Mouse (Mus musculus): ENCODE data around the gene Adarb1. TPM values are rescaled to one million over a fixed set of nuclear protein-coding genes. Genes with fewer than 3 reads are reported as not detected.

Gene Adarb1
- polyA plus RNA-seq, 1 experiment: 10.1 TPM

DNA sequence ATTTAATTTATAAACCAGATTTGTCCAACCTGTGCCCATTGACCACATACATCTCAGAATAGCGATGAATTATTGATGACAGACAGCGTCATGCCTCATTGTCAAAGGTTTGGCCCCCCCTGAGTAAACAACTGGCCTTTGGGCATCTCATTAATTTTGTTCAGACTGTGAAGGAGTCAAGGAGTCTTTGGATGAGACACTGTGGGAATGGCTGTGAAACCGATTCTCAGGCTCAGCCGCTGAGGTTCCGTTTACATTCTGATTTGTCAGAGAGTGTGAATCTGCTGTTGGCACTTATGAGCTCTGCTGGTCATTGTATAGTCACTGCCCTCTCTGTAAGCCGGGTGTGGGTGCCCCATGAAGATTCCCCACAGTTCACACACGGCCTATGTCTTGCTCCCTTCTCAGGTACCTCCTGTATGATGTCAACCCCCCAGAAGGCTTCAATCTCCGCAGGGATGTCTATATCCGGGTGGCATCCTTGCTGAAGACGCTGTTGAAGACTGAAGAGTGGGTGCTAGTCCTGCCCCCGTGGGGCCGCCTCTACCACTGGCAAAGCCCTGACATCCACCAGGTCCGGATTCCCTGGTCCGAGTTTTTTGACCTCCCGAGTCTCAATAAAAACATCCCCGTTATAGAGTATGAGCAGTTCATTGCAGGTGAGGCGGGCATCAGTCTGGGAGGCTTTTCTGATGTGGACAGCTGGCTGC lies 157.7 kb downstream of the Adarb1 start:
- DNase-seq (ENCODE audit: low spot score): no peak

GRCm38 (mm10) chr10:77258704-77259621 lies 159.1 kb downstream of the Adarb1 start, which contains the start of gene Pofut2:
Gene Pofut2 (plus strand): TSS chr10:77259218.
- peak; percentile 85 for DNase-seq (ENCODE audit: low spot score)

DNA sequence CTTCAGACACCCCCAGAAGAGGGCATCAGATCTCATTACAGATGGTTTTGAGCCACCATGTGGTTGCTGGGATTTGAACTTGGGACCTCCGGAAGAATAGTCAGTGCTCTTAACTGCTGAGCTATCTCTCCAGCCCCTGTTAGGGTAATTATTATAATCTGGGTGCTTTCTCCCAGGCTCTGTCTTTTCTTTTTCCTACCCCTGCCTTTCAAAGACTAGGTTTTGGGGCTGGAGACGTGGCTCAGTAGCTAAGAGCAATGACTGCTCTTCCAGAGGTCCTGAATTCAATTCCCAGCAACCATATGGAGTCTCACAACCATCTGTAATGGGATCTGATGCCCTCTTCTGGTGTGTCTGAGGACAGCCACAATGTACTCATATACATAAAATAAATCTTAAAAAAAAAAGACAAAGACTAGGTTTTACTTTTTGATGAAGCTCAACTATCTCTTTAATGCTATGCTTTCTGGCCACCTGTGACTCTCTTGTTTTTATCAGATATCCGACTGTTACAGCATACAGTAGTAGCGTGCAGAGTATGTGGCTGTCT lies 160.0 kb downstream of the Adarb1 start:
- no peak for DNase-seq (ENCODE audit: low spot score)

DNA sequence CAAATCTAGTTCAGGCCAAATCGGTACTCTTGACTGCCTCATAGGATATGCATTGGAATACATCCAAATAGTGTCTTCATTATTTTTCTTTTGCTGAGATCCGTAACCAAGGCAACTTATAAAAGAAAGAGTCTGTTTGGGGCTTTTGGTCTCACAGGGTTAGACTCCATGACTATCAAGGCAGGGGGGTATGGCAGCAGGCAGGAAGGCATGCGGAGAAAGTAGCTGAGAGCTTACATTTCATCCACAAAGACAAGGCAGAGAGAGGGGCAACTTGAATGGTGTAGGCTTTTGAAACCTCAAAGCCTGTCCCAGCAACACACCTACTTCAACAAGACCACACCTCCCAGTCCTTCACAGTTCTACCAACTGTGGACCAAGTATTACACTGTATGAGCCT lies 162.4 kb downstream of the Adarb1 start:
- no peak for DNase-seq (ENCODE audit: low spot score)

GRCm38 (mm10) chr10:77255231-77255630 lies 162.8 kb downstream of the Adarb1 start:
- no peak for DNase-seq (ENCODE audit: low spot score)

- DNase-seq (ENCODE audit: low spot score): peak; percentile 45
These were observed 165.3 kb downstream of the Adarb1 start for GRCm38 (mm10) chr10:77252790-77253189.

- no peak for DNase-seq (ENCODE audit: low spot score)
These were observed 166.1 kb downstream of the Adarb1 start for GRCm38 (mm10) chr10:77251784-77252539.

DNA sequence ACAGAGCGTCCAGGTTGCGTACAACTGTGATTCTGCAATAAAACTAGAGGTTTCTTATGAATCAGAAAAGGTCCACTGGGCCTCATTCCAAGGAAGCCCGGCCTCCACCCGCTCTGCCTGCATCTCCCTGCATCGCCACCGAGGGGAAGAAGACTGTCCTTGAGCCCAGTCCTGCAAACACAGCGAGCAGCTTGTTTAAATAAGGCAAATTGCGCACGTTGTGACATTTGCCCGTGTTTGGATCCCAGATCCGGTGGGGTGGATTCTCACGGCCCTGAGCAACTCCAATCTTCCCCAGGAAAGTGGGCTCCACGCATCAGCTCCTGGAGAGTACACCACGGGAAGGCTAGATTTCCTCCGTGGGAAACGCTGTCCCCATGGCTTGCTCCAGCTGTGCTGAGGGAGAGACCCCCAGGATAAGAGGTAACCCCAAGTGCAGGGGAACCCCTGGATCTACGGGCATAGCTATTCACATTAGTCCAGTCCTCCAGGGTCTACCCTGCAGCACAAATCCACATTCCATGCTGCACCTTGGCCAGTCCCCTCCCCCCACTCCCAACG lies 166.8 kb downstream of the Adarb1 start:
- DNase-seq (ENCODE audit: low spot score): peak; percentile 47

GRCm38 (mm10) chr10:77247707-77248106 lies 170.4 kb downstream of the Adarb1 start:
- DNase-seq (ENCODE audit: low spot score): no peak

DNA sequence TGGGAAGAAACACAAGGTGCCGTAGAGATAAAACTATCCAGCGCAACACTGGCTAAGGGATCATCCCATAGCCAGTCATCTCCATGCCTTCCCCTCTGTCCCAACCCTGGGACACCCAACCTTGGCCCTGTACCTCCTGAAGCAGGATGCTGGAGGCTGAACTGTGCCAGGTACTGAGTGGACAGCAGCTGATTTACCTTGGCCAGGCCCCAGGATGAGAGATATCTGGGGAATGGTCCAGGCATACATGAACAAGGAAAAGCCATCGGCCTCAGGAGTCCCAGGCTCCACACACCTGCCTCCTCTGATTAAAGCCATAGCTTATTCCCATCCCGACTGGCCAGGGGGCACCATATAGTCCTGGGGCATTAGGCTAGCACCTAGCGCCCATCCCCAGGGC lies 171.0 kb downstream of the Adarb1 start:
- DNase-seq (ENCODE audit: low spot score): no peak

GRCm38 (mm10) chr10:77244777-77245176 lies 173.3 kb downstream of the Adarb1 start:
- DNase-seq (ENCODE audit: low spot score): no peak

DNA sequence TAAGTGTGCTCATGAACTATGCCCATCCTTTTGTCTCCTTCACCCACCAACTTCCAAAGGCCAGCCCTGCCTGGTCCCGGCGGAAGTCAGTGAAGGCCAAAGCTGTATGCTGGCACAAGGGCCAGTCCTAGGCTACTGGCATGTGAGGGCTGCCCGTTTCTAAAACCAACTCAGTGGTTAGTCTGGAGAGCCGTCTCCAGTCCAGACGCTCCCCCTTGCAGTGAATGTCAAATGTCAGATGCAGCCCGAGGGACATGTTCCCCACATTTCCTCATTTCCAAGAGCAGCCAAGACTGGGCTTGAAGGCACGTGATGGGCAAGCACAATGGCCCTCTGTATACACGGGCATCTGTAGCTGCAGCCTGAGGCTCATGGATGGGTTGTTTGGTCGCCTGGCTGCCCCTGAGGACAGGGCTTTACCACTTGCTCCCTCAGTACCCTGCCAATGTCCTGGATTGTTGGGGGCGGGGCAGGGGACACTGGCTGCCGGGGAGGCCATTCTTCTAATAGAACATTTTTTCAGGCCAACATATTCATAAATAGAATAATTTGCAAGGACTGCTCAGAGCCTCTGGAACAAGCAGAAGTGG lies 174.4 kb downstream of the Adarb1 start:
- DNase-seq (ENCODE audit: low spot score): no peak

- no peak for DNase-seq (ENCODE audit: low spot score)
These were observed 175.2 kb downstream of the Adarb1 start for GRCm38 (mm10) chr10:77242871-77243270.

- DNase-seq (ENCODE audit: low spot score): no peak
These were observed 175.7 kb downstream of the Adarb1 start for GRCm38 (mm10) chr10:77242396-77242795.

DNA sequence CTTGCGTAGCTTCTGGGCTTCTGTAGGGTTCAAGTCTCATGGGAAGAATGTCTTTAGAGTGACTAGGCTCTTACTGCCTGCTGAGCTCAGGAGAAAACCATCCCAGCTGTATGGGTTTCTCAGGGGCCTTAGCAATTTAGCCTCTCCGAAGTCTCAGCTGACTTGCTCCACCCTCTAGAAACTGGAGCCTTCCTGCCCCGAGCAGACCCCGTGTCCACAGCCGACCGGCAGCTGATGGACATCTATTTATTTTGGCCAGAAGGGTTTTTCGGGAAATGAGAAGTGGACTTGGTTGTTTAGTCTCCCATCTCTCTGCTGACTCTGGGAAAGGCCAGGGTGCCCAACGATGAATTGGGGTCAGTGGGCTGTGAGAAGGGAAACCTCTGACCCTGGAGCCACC lies 177.3 kb downstream of the Adarb1 start:
- DNase-seq (ENCODE audit: low spot score): no peak

Other genes starting within 250 kb of the Adarb1 start
- 70.0 and 73.7 TPM in 2 replicates for gene Pofut2, start 159.1 kb downstream of the Adarb1 start, polyA plus RNA-seq (2012; rRNA removed)
- gene Fam207a, start 97.5 kb upstream of the Adarb1 start, polyA plus RNA-seq (2012; rRNA removed): 55.5 and 59.5 TPM in 2 replicates
- 16.7 and 19.2 TPM in 2 replicates for gene Itgb2, start 112.0 kb upstream of the Adarb1 start, polyA plus RNA-seq (2012; rRNA removed)
- 457 and 472 TPM in 2 replicates for gene Pttg1ip, start 163.4 kb upstream of the Adarb1 start, polyA plus RNA-seq (2012; rRNA removed)
- gene Sumo3, start 187.8 kb upstream of the Adarb1 start, polyA plus RNA-seq (2012; rRNA removed): 294 and 318 TPM in 2 replicates
- gene Gm49325, start 187.9 kb upstream of the Adarb1 start, polyA plus RNA-seq (2012; rRNA removed): 0.89 and 23.6 TPM in 2 replicates
- 42.8 and 47.7 TPM in 2 replicates for gene Ube2g2, start 204.0 kb upstream of the Adarb1 start, polyA plus RNA-seq (2012; rRNA removed)